Mouse (Mus musculus) heart, embryonic 12.5 days (tissue): ENCODE measurements around the gene Tmem9. TPM values are rescaled to one million over a fixed set of nuclear protein-coding genes. Genes with fewer than 3 reads are reported as not detected.

ENCODE experiments used
- ATAC-seq: fragments of 200-750 bp; cut with Nextera tagmentation; 2 replicates; pipeline ENCODE4 v1.8.0; 2017; ENCODE audit warnings: moderate TSS enrichment, moderate library complexity; ENCODE audit not compliant: insufficient number of reproducible peaks, low FRiP score
- H3K27ac ChIP-seq: fragments of 300-500 bp; sonication (generic); 2 replicates; pipeline ENCODE4 v1.5.1; 2016; ENCODE audit warnings: mild to moderate bottlenecking, moderate library complexity; ENCODE audit not compliant: poor library complexity, severe bottlenecking
- H3K27me3 ChIP-seq: fragments of 300-500 bp; sonication (generic); replicated peaks from 2 replicates; pipeline ENCODE4 v1.6.1; 2016; ENCODE audit warnings: mild to moderate bottlenecking, moderate library complexity
- H3K36me3 ChIP-seq: fragments of 300-500 bp; sonication (generic); 2 replicates; pipeline ENCODE4 v1.6.1; 2016; ENCODE audit warnings: mild to moderate bottlenecking, moderate library complexity
- H3K4me1 ChIP-seq: fragments of 300-500 bp; sonication (generic); replicated peaks from 2 replicates; pipeline ENCODE4 v1.6.1; 2016; ENCODE audit warnings: mild to moderate bottlenecking
- H3K4me2 ChIP-seq: fragments of 300-500 bp; sonication (generic); 2 replicates; pipeline ENCODE4 v1.6.1; 2016; ENCODE audit warnings: mild to moderate bottlenecking, moderate library complexity
- H3K4me3 ChIP-seq: fragments of 300-500 bp; sonication (generic); 2 replicates; pipeline ENCODE4 v1.5.1; 2016; ENCODE audit warnings: mild to moderate bottlenecking
- H3K9ac ChIP-seq: fragments of 300-500 bp; sonication (generic); 2 replicates; pipeline ENCODE4 v1.6.1; 2016; ENCODE audit warnings: mild to moderate bottlenecking, moderate library complexity
- H3K9me3 ChIP-seq: fragments of 300-500 bp; sonication (generic); replicated peaks from 2 replicates; pipeline ENCODE4 v1.6.1; 2016; ENCODE audit warnings: mild to moderate bottlenecking, moderate library complexity
- WGBS: fragments of 180-500 bp; shearing (Covaris S2); methylation state at CpG from one replicate; pipeline ENCODE4 v1.1.7; 2016; 5-methylcytosine and 5-hydroxymethylcytosine counted together
- polyA plus RNA-seq: library from polyadenylated mRNA; unstranded; fragments of >200 nt; fragmentation: Nextera tagmentation; extraction: Ambion mirVana; gene quantifications from 2 replicates; pipeline ENCODE4 v1.2.1, GENCODE M21; 2016

Gene Tmem9
- 126 and 131 TPM in 2 replicates for polyA plus RNA-seq

DNA sequence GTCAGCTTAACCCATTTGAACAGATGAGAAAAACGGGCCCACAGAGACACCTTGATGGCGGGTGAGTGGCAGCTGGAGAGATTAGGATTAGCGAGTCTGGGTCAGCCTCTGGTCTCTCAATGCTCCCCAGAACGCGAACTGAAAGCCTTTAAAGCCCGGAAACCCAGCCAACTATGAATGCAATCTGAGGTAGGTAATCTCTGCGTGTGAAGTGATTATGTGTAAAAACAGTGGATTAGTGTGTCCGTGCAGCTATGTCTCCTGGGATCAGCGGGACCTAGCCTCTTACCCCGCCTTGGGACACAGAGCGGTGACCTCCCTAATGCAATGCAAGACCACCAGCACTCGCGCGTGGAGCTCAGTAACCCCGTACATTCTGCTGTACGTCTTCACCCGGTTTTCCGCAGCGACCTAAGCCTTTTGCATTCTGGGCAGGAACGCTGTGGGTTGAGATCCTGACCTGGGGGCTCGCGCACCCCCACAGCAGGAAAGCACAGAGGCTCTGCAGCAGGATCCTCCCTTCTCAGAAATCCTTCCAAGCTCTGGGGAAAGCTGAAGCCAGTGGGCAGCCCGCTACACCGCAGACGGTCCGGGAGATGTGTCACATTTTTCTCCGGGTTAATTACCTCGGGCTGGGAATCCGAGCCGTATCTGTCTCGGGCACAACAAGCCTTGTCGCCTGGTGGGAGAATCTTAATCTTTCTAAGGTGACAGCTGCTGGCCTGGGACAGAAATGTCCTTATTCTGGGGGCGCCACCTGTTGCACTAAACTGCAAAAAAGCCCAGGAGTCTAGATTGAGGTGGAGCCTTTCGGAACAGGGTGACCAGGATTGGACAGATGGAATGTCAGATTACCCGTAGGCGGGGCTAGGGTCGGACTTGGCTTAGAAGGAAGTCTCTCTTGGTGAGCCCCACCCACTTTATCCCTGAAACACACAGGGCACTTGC lies at the start of gene Tmem9:
Gene Tmem9 (plus strand): TSS at position 940 of the 948 bp plus-strand sequence.
- Histone ChIP-seq H3K36me3 (no peaks in the 10 kb centered on the region), H3K4me3 (peak within 1 kb of the TSS; percentile 53), H3K27ac (no peak within 1 kb of the TSS), H3K4me1 (peaks cover 9% of the 10 kb centered on the region), H3K9me3 (no peaks in the 10 kb centered on the region), H3K9ac (peak within 1 kb of the TSS; percentile 64), H3K4me2 (peak within 1 kb of the TSS; percentile 96), H3K27me3 (peaks cover 6% of the 10 kb centered on the region; the same call in 1 of the 2 replicates)
- ATAC-seq: peak; percentile 96
- whole genome bisulfite sequencing: 3% methylated on average over 37 of the region's 37 CpGs

DNA sequence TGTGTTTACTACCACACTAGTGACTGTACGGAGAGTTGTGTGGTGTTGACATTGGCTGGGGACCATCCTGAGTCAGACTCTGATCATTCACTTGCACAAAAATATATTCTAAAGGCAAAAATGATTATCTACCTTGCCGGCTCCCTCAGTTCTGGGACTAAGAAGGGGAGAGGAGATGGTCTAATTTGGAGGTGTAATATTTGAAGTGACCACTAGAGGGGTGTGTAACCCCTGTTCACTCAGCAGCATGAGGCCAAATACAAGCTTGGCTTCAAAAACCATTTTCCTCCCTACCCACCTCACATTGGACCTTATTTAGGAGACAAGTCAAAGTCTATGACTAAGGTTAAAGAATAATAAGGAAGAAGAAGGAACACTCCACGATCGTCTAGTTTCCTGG lies 49.5 kb upstream of the Tmem9 start:
- H3K27ac ChIP-seq: no peak overlapping the region
- WGBS: 28% methylated on average over 4 of the region's 4 CpGs
- H3K27me3 ChIP-seq: peaks cover 38% of the 10 kb centered on the region
- H3K36me3 ChIP-seq: no peaks in the 10 kb centered on the region
- H3K4me1 ChIP-seq: no peaks in the 10 kb centered on the region
- H3K4me2 ChIP-seq: no peak overlapping the region
- ATAC-seq: no peak
- no peak overlapping the region for H3K9ac ChIP-seq
- no peaks in the 10 kb centered on the region for H3K9me3 ChIP-seq
- H3K4me3 ChIP-seq: no peak overlapping the region

DNA sequence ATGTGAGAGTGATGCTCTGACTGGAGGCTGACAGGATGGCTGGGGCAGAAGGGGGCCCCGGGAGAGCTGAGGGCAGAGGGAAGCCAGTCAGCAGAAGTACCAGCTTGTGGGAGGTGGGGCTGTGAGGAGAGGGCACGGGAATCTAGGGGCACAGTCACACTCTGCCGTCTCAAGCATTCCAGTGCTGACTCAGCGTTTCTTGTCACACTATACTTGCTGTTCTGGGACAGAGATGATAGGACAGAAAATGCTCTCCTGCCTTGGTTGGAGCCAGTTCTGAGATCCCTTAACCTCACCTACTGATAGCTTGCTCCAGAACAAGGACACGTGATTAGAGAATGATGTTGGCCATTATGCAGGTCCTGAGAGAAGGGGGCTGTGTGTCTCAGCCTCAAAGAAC lies 44.8 kb upstream of the Tmem9 start:
- H3K9me3 ChIP-seq: no peaks in the 10 kb centered on the region
- no peak overlapping the region for H3K4me3 ChIP-seq
- ATAC-seq: no peak; the same call in 1 of the 2 replicates
- H3K27ac ChIP-seq: no peak overlapping the region
- peaks cover 55% of the 10 kb centered on the region for H3K27me3 ChIP-seq
- no peaks in the 10 kb centered on the region for H3K36me3 ChIP-seq
- WGBS: 48% methylated on average over 5 of the region's 5 CpGs
- H3K4me1 ChIP-seq: no peaks in the 10 kb centered on the region
- H3K9ac ChIP-seq: no peak overlapping the region
- no peak overlapping the region for H3K4me2 ChIP-seq

DNA sequence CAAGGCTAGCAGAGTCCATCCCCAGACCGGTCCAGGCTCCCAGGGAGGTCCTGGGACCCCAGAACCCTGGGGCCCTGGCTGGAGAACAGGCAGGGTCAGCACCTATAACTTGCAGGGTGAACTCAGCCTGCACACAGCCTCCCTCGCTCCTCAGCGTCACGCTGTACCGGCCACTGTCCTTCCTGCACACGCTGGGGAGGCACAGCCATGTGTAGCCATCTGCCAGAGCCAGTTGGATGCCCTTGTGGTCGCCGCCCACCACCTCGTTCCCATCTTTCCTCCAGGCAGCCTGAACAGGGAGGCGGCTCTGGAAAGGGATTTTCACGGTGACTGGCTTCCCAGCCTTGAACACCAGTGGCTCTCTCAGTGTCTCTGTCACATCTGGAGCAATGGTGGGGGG lies 43.4 kb upstream of the Tmem9 start:
- WGBS: 77% methylated on average over 11 of the region's 11 CpGs
- Histone ChIP-seq H3K36me3 (no peaks in the 10 kb centered on the region), H3K4me3 (no peak overlapping the region), H3K27me3 (peaks cover 51% of the 10 kb centered on the region), H3K4me2 (no peak overlapping the region), H3K27ac (no peak overlapping the region), H3K9me3 (no peaks in the 10 kb centered on the region), H3K9ac (no peak overlapping the region), H3K4me1 (no peaks in the 10 kb centered on the region)
- ATAC-seq: no peak

DNA sequence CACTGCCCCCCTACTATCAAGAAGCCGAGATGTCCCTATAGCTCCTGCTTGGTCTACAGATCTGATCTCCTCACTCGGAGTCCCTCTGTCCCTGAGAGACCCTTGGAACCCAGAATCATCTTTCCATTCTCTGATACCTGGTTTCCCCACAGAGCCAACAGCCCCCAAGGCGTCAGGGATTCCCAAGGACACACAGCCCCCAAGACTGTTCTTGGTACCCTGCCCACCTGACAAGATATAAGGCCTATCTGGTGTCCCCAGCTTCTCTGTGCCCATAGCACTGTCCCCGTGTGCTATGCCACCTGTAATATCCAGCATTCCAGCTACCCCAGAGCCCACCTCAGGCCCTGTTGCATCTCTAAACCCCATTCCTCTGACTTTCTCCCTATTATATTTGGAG lies 40.2 kb upstream of the Tmem9 start:
- H3K4me2 ChIP-seq: no peak overlapping the region
- 69% methylated on average over 4 of the region's 4 CpGs for WGBS
- H3K36me3 ChIP-seq: no peaks in the 10 kb centered on the region
- no peak overlapping the region for H3K27ac ChIP-seq
- no peak for ATAC-seq
- H3K9ac ChIP-seq: no peak overlapping the region
- H3K4me3 ChIP-seq: no peak overlapping the region
- H3K4me1 ChIP-seq: no peaks in the 10 kb centered on the region
- no peaks in the 10 kb centered on the region for H3K9me3 ChIP-seq
- H3K27me3 ChIP-seq: peaks cover 53% of the 10 kb centered on the region

DNA sequence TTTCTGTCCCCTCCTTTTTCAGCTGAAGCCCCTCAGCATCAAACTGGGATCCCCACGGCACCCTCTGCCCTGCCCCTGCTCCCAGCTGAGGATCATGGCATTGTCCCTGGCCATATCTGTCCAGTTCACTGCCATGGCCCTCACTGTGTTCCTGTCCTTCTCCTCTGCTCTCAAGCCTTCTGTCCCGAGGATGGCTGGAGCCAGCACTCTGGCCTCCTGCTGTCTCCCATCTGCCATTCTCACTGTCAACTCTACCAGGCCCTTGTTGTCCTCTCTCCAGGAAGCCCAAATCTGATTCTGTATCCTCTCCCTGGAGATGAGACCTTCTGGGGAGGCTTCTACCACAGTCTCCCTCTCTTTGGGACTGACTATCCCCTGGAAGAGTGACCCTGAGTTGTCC lies 37.5 kb upstream of the Tmem9 start:
- ATAC-seq: no peak

DNA sequence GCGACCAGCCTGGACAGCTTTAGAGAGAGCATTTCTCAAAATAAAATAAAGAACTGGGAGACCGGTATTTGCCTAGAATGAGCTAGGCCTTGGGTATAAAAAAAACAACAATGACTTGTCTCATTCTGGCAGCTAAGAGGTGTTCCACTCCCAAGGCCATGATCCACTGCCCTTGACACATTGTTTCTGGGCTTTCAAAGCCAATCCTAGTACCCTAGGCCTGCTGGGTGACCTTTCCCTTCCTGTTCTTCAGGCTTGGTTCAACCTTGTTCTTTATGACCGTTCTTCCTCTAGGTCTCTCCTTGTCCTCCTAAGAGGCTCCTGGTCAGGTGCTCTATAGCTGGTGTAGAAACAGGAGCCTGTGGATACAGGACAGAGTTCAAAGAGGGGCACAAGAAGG lies 35.4 kb upstream of the Tmem9 start:
- H3K4me1 ChIP-seq: no peaks in the 10 kb centered on the region
- no peaks in the 10 kb centered on the region for H3K36me3 ChIP-seq
- H3K4me3 ChIP-seq: no peak overlapping the region
- no peak overlapping the region for H3K9ac ChIP-seq
- peaks cover 16% of the 10 kb centered on the region; the same call in 1 of the 2 replicates for H3K27me3 ChIP-seq
- H3K4me2 ChIP-seq: no peak overlapping the region
- 92% methylated on average over 3 of the region's 3 CpGs for WGBS
- no peaks in the 10 kb centered on the region for H3K9me3 ChIP-seq
- ATAC-seq: no peak
- H3K27ac ChIP-seq: no peak overlapping the region

More for the DNA sequence above, 37.5 kb upstream of the Tmem9 start:
- Histone ChIP-seq H3K27me3 (peaks cover 33% of the 10 kb centered on the region), H3K36me3 (no peaks in the 10 kb centered on the region), H3K9me3 (no peaks in the 10 kb centered on the region), H3K27ac (no peak overlapping the region), H3K4me2 (no peak overlapping the region), H3K9ac (no peak overlapping the region), H3K4me1 (no peaks in the 10 kb centered on the region), H3K4me3 (no peak overlapping the region)
- WGBS: 35% methylated on average over 2 of the region's 2 CpGs

DNA sequence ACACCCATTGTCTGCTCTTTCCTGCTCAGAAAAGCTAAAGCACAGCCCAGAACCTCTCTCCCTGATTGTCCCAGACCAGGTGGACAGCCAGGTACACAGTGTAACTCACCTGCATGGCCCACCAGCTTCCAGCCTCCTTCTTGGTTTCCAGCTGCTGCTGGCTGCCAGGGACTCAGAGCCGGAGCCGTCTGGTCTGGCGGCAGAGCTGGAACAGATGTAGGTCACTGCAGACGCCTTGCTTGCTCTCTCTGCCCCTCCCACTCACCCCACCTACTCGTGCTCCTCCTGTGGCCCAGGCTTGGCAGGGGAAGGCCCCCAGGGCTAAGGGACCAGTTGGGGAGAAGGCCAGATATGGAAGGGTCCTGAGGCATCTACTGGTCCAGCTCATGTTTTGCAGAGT lies 23.8 kb upstream of the Tmem9 start:
- H3K27ac ChIP-seq: no peak overlapping the region
- H3K36me3 ChIP-seq: no peaks in the 10 kb centered on the region
- H3K4me1 ChIP-seq: 0 out of 2 replicates have a peak, but pooled peaks cover 3% of the 10 kb centered on the region
- no peak overlapping the region for H3K4me2 ChIP-seq
- no peak overlapping the region for H3K4me3 ChIP-seq
- no peak for ATAC-seq
- no peak overlapping the region for H3K9ac ChIP-seq
- 21% methylated on average over 5 of the region's 5 CpGs for WGBS
- H3K9me3 ChIP-seq: no peaks in the 10 kb centered on the region
- peaks cover 5% of the 10 kb centered on the region; the same call in 1 of the 2 replicates for H3K27me3 ChIP-seq

DNA sequence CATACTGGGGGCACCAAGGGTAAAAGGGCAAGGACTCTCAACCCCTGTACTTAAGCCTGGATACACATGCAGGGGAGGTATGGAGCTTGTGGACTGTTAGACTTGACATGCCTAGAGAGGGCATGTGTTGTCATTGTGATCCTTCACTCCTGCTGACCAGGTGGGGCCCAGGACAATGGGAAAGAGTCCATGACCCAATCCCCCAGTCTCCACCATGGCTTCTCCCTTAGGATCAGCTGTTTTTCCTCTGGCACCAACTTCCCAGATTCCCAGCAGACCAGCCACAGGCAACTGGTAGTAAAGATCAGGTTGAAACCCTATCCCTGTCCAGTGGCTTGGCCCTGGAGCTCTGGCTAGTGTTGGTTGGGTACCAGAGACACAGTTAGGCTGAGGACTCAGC lies 18.1 kb upstream of the Tmem9 start:
- no peak overlapping the region for H3K9ac ChIP-seq
- H3K36me3 ChIP-seq: no peaks in the 10 kb centered on the region
- no peak overlapping the region for H3K27ac ChIP-seq
- no peak for ATAC-seq
- no peaks in the 10 kb centered on the region for H3K27me3 ChIP-seq
- H3K4me2 ChIP-seq: no peak overlapping the region
- H3K4me3 ChIP-seq: no peak overlapping the region
- H3K9me3 ChIP-seq: 0 out of 2 replicates have a peak, but pooled peaks cover 3% of the 10 kb centered on the region
- peaks cover 10% of the 10 kb centered on the region; the same call in 1 of the 2 replicates for H3K4me1 ChIP-seq

DNA sequence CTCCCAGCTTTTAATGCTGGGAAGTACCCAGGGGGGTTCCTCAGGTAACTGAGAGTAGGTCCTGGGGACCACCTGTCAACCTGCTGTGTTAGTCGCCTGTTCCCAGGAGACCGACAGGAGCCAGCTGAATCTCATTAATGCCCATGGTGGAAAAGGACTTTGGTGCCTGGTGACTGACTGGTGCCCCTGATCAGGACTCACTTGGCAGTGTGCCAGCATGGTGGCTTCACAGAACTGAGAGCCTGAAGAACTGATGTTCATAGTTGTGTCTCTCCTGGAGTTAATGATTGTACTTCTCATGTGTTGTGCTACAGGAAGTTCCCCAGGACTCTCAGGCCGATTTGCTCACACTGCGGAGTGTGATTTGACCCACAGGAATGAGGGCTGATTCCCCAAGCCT lies 14.5 kb upstream of the Tmem9 start:
- no peak for ATAC-seq
- Histone ChIP-seq H3K36me3 (no peaks in the 10 kb centered on the region), H3K4me1 (peaks cover 10% of the 10 kb centered on the region; the same call in 1 of the 2 replicates), H3K27me3 (0 out of 2 replicates have a peak, but pooled peaks cover 3% of the 10 kb centered on the region), H3K9me3 (0 out of 2 replicates have a peak, but pooled peaks cover 3% of the 10 kb centered on the region), H3K27ac (no peak overlapping the region), H3K9ac (no peak overlapping the region), H3K4me3 (no peak overlapping the region), H3K4me2 (no peak overlapping the region)
- WGBS: 73% methylated on average over 4 of the region's 4 CpGs

DNA sequence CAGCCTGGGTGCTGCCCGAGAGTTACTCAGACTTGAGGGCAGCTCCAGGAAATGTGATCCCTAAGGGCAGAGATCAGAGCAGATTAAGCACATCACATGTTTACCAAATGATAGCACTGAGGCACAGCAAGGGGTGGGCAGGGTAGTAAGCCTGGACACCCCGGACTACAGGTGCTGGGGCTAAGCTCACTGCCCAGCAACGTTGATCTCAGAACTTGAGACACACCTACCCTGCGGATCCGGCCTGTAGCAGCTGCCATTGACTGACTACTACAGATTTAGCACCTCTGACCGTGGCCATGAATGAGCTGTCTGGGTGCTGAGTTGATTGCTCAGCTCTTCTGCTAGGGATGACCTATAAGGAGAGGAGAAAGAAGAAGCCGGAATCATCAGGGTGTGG lies 10.4 kb upstream of the Tmem9 start:
- no peak overlapping the region for H3K4me2 ChIP-seq
- no peak overlapping the region for H3K4me3 ChIP-seq
- H3K27me3 ChIP-seq: 0 out of 2 replicates have a peak, but pooled peaks cover 3% of the 10 kb centered on the region
- WGBS: 59% methylated on average over 7 of the region's 7 CpGs
- H3K36me3 ChIP-seq: no peaks in the 10 kb centered on the region
- no peak overlapping the region for H3K27ac ChIP-seq
- no peak overlapping the region for H3K9ac ChIP-seq
- H3K4me1 ChIP-seq: peaks cover 15% of the 10 kb centered on the region
- ATAC-seq: no peak
- H3K9me3 ChIP-seq: no peaks in the 10 kb centered on the region
